Mouse (Mus musculus): ENCODE data around the gene Tut1. TPM values are rescaled to one million over a fixed set of nuclear protein-coding genes. Genes with fewer than 3 reads are reported as not detected.

Gene Tut1
- polyA plus RNA-seq, 1 experiment from 2014 or later = 34.6 TPM

DNA sequence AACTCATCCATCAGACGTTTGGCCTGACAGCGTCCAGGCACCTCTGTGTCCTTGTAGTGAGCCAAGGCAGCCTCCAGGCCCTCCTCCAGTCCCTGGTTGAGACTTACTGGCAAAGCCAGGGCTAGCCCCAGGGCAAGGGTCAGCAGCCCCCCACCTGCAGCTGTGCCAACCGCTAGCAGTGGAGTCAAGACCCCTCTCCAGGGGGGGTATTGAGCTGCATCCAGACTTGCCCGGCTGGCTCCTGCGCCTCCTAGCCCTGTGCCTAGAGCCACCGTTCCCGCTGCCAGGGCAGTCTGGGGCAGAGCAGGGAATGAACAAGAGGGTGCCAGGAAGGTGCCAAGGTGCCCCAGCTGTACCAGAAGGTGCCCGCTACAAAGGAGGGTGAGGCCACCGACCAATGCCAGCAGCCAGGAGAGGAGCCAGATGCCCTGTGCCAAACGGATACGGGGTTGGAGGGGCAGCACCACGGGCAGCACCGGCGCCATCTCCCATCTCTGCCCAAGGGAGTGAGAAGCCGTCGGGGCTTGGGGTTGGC lies 24.9 kb upstream of the Tut1 start:
- ATAC-seq (ENCODE audit: low FRiP score, low read depth) = peak; percentile 31; the same call in 1 of the 2 replicates
- Histone ChIP-seq H3K9me3 (no peaks in the 10 kb centered on the region), H3K9ac (0 out of 2 replicates have a peak overlapping the region, but pooled peaks have one; percentile 72), H3K27me3 (replicated peaks) (no peaks in the 10 kb centered on the region), H3K36me3 (peaks cover 31% of the 10 kb centered on the region), H3K4me1 (peaks cover 20% of the 10 kb centered on the region), H3K4me3 (peak overlapping the region; percentile 59), H3K27ac (no peak overlapping the region), H3K4me2 (replicated peaks) (peak overlapping the region; percentile 84)
- 22% methylated on average over 16 of the region's 16 CpGs for WGBS

DNA sequence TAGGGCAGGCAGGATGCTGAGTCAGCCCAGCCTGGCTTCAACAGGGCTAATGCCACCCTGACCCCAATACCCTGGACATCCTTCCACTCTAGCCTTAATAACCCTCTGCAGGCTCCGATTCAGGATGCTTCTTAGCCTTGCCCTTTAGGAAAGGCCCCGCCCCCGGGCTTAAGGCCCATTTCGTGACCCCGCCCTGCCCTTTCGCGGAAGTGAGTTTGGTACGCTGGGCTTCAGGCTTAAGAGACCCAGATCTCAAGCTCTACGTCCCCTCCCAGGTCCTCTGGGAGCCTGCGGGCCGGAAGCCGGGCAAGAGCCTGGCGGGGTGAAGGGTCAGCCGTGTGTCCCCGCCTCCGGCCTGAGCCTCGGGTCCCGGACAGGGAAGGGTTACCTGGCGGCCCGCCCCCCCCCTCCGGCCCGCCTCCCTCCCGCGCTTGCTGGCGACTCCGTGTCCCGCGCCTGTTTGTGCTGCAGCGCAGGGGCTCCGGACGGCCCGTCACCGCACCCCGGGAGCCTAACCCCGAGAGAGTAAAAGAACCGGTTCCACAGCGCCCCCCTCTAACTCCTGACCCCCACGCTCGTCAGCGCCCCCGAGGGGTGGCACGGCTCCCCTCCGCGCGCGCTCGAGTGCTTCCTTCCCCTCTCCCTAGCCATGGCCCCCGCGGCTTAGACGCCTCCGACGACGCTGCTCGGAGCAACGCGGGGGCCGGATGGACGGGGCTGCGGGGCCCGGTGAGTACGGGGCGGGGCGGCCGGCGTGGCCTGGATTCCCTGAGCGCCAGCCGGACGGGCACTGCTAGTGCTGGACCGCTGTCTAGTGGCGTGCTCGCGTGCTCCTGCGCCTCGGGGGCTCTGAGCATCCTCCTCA lies 24.2 kb upstream of the Tut1 start, which contains the start of the genes Rom1 and Eml3:
Rom1 (minus strand) TSS at position 133 of the 865 bp plus-strand sequence.
Eml3 (plus strand) TSS at position 329 of the 865 bp plus-strand sequence.
- under 1% methylated on average over 70 of the region's 74 CpGs for WGBS
- Histone ChIP-seq H3K36me3 (peaks cover 34% of the 10 kb centered on the region), H3K4me1 (peaks cover 20% of the 10 kb centered on the region), H3K9me3 (no peaks in the 10 kb centered on the region), H3K4me3 (peak within 1 kb of the TSS; percentile 59), H3K27ac (no peak within 1 kb of the TSS), H3K4me2 (replicated peaks) (peak within 1 kb of the TSS; percentile 84), H3K9ac (peak within 1 kb of the TSS; percentile 72), H3K27me3 (replicated peaks) (no peaks in the 10 kb centered on the region)
- peak; percentile 67 for ATAC-seq (ENCODE audit: low FRiP score, low read depth)

DNA sequence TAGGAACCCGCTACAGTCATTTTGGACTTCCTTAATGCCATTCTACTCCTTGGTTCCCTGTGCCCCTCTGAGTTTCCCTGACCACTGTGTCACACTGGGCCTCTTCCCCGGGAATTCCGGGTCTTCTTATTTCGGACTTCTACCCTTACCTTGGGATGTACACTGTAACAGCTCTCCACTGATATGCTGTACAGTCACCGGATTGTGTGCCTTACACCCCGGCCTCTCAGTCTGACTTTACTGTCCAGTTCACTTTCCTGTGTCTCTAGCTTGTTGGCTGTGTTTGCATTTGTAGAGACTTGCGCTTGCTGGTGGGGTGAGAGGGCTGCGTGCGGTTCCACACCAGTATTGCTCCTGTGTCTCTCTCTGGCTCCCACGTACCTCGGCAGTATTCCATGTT lies 23.5 kb upstream of the Tut1 start:
- WGBS = 16% methylated on average over 11 of the region's 11 CpGs
- peak overlapping the region; percentile 84 for H3K4me2 ChIP-seq (replicated peaks)
- H3K9me3 ChIP-seq = no peaks in the 10 kb centered on the region
- H3K9ac ChIP-seq = peak overlapping the region; percentile 72
- peaks cover 20% of the 10 kb centered on the region for H3K4me1 ChIP-seq
- ATAC-seq (ENCODE audit: low FRiP score, low read depth) = peak; percentile 13; the same call in 1 of the 2 replicates
- no peak overlapping the region for H3K27ac ChIP-seq
- peak overlapping the region; percentile 59 for H3K4me3 ChIP-seq
- H3K36me3 ChIP-seq = peaks cover 34% of the 10 kb centered on the region
- no peaks in the 10 kb centered on the region for H3K27me3 ChIP-seq (replicated peaks)

DNA sequence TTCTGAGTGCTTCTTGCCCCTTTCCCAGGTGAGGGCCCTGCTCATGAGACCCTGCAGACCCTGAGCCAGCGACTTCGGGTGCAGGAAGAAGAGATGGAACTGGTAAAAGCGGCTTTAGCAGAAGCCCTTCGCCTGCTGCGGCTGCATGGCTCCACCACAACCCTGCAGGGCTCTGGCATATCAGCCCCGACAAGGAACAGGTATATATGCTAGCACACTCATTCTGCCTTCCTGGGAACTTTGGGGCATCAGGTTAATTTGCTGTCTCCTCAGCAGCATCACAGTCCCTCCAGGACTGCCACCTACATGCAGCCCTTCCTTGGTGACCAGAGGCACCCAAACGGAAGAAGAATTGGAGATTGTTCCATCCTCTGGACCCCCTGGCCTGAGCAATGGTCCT lies 22.9 kb upstream of the Tut1 start:
- ATAC-seq (ENCODE audit: low FRiP score, low read depth) = no peak
- 84% methylated on average over 7 of the region's 7 CpGs for WGBS
- H3K4me2 ChIP-seq (replicated peaks) = peak overlapping the region; percentile 84
- H3K4me1 ChIP-seq = peaks cover 20% of the 10 kb centered on the region
- H3K9ac ChIP-seq = no peak overlapping the region
- H3K36me3 ChIP-seq = peaks cover 29% of the 10 kb centered on the region
- no peaks in the 10 kb centered on the region for H3K9me3 ChIP-seq
- no peaks in the 10 kb centered on the region for H3K27me3 ChIP-seq (replicated peaks)
- no peak overlapping the region for H3K27ac ChIP-seq
- no peak overlapping the region; the same call in 1 of the 2 replicates for H3K4me3 ChIP-seq

DNA sequence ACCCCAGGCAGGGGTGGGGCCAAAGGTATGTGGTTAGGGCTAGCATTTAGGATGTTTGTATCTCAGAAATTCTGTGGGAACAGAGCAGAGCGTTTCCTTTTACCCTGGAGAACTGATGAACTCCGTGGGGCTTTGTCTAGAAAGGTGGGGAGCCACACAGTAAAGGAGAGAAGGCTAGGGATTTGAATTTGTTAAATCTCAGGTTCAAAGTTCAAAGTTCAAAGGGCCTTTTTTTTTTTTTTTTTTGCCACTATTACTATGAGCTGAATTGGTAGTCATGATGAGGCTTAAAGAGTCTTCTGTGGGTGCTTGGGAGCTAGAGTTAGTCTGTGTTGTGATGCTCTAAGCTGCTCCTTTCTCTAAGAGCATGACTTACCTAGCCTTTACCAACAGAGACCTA lies 16.9 kb upstream of the Tut1 start:
- no peak overlapping the region for H3K4me2 ChIP-seq (replicated peaks)
- H3K36me3 ChIP-seq = peaks cover 14% of the 10 kb centered on the region; the same call in 1 of the 2 replicates
- no peaks in the 10 kb centered on the region for H3K9me3 ChIP-seq
- no peak overlapping the region for H3K27ac ChIP-seq
- ATAC-seq (ENCODE audit: low FRiP score, low read depth) = no peak
- H3K4me1 ChIP-seq = peaks cover 11% of the 10 kb centered on the region
- H3K4me3 ChIP-seq = no peak overlapping the region
- 95% methylated on average over 2 of the region's 2 CpGs for WGBS
- no peak overlapping the region for H3K9ac ChIP-seq
- no peaks in the 10 kb centered on the region for H3K27me3 ChIP-seq (replicated peaks)

DNA sequence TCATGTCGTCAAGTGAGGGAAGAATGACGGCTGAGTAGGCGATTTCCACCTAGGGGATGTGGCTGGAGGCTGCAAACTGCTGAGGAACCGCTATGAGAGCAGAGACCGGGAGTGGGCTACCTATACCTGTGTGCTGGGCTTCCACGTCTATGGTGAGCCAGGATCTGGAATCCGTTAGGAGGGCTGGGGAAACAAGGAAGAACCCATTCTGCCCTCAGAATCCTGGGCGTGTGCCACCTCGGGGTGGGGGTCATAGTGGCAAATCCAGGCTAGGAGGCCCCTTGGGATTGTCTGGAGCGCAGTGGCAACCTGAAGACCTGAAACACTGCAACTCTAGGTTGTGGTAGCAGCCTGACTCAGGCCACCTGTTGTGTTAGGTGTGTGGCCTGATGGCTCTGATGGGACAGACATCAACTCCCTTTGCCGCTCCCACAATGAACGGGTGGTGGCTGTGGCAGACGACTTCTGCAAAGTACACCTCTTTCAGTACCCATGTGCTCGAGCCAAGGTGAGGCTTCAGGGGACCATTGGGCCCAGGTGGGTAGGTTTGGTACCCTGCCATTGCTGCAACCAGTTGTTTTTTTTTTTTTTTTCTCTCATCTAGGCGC lies 13.0 kb upstream of the Tut1 start:
- no peaks in the 10 kb centered on the region for H3K27me3 ChIP-seq (replicated peaks)
- no peak for ATAC-seq (ENCODE audit: low FRiP score, low read depth)
- H3K4me3 ChIP-seq = no peak overlapping the region
- peak overlapping the region; percentile 75 for H3K4me2 ChIP-seq (replicated peaks)
- no peak overlapping the region for H3K9ac ChIP-seq
- peaks cover 27% of the 10 kb centered on the region for H3K4me1 ChIP-seq
- no peaks in the 10 kb centered on the region for H3K9me3 ChIP-seq
- 0 out of 2 replicates have a peak overlapping the region, but pooled peaks have one; percentile 96 for H3K27ac ChIP-seq
- WGBS = 77% methylated on average over 15 of the region's 15 CpGs
- H3K36me3 ChIP-seq = peaks cover 15% of the 10 kb centered on the region

DNA sequence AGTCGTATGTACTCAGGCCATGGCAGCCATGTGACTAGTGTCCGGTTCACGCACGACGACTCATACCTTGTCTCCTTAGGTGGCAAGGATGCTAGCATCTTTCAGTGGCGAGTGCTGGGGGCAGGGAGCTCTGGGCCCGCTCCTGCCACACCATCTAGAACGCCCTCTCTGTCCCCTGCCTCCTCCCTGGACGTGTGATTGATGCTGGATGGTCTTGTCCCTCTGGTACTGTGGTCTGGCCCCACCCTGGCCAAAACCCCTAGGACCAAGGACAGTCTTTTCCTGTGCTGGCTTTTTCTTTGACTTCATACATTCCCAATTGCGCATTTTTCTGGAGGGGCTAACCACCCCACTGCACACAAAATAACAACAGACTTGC lies 12.5 kb upstream of the Tut1 start:
- H3K27me3 ChIP-seq (replicated peaks) = no peaks in the 10 kb centered on the region
- H3K4me1 ChIP-seq = peaks cover 27% of the 10 kb centered on the region
- H3K4me3 ChIP-seq = peak overlapping the region; percentile 94
- peak; percentile 46 for ATAC-seq (ENCODE audit: low FRiP score, low read depth)
- H3K27ac ChIP-seq = 0 out of 2 replicates have a peak overlapping the region, but pooled peaks have one; percentile 96
- WGBS = 21% methylated on average over 10 of the region's 10 CpGs
- H3K9ac ChIP-seq = peak overlapping the region; percentile 57
- H3K36me3 ChIP-seq = peaks cover 19% of the 10 kb centered on the region
- no peaks in the 10 kb centered on the region for H3K9me3 ChIP-seq
- peak overlapping the region; percentile 75 for H3K4me2 ChIP-seq (replicated peaks)

DNA sequence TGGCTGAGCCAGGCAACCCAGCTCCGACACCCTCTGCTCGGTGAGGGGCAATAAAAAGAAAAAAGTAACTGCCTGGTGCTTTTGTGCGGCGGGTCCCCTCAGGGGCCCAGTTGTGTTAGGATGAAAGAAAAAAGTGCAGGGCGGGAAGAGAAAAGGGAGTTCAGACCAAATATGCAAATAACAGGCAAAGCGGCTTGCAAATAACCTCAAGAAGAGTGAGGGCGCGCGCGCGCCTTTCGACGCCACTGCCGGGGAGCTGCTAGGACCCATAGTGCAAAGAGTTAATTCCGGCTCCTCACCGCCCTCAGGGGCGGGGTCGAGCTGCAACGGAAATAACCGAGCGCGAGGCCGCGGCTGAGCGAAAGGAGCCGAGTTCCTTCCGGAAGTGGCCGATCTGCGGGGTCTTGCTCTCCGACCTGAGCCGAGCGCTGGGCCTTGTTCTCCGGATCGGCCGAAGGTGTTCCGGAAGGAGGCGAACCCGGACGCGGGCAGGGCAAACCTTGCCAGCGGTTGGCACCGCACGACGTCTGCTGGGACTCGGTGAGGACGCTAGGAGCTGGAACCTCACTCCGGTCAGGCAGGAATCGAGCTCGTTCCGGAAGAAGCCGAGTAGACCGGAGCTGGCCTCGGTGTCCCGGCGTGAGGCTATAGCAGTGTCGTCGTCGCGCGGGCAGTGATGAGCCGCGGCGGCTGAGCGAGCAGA lies 12.0 kb upstream of the Tut1 start, which contains the start of gene Mta2:
Mta2 (plus strand) TSS at position 361 of the 703 bp plus-strand sequence.
- Histone ChIP-seq H3K9me3 (no peaks in the 10 kb centered on the region), H3K4me1 (peaks cover 27% of the 10 kb centered on the region), H3K9ac (peak within 1 kb of the TSS; percentile 99), H3K4me2 (replicated peaks) (peak within 1 kb of the TSS; percentile 75), H3K4me3 (peak within 1 kb of the TSS; percentile 94), H3K27ac (peak within 1 kb of the TSS; percentile 96), H3K27me3 (replicated peaks) (no peaks in the 10 kb centered on the region), H3K36me3 (peaks cover 19% of the 10 kb centered on the region)
- peak; percentile 96 for ATAC-seq (ENCODE audit: low FRiP score, low read depth)
- under 1% methylated on average over 64 of the region's 64 CpGs for WGBS

DNA sequence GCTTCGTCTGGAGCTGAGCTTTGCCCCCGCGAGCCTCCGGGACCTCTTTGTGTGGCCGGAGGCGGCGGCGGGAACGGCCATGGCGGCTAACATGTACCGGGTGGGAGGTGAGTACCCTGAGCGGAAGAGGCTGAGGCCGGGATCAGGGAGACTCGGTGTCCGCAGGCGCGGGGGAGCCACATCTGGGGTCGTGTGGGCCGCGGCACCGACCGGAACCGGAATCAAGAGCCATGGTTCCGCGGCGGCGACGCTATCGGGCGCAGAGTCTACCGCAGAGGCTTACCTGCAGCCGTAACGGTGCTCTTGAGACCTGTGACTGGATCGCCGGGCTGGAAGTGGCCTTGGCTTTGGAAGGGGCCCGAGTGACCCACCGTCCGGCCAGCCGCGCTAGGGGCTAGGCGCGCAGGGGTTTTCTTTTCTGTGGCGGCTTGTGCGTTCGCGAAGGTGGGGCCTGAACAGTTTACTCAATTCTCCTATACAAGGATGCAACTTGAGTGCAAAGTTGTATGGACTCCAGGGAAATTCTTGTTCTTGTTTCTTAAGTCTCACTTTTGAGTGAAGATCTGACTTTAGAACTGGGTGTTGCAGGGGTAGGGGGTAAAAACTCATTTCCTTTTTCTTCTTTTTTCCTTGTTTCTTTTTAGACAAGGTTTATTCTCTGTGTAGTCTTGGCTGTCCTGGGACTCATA lies 11.2 kb upstream of the Tut1 start:
- H3K4me1 ChIP-seq = peaks cover 27% of the 10 kb centered on the region
- no peaks in the 10 kb centered on the region for H3K9me3 ChIP-seq
- H3K36me3 ChIP-seq = peaks cover 25% of the 10 kb centered on the region
- no peaks in the 10 kb centered on the region for H3K27me3 ChIP-seq (replicated peaks)
- under 1% methylated on average over 46 of the region's 46 CpGs for WGBS
- peak overlapping the region; percentile 94 for H3K4me3 ChIP-seq
- peak overlapping the region; percentile 99 for H3K9ac ChIP-seq
- peak overlapping the region; percentile 75 for H3K4me2 ChIP-seq (replicated peaks)
- peak; percentile 72 for ATAC-seq (ENCODE audit: low FRiP score, low read depth)
- H3K27ac ChIP-seq = peak overlapping the region; percentile 96

DNA sequence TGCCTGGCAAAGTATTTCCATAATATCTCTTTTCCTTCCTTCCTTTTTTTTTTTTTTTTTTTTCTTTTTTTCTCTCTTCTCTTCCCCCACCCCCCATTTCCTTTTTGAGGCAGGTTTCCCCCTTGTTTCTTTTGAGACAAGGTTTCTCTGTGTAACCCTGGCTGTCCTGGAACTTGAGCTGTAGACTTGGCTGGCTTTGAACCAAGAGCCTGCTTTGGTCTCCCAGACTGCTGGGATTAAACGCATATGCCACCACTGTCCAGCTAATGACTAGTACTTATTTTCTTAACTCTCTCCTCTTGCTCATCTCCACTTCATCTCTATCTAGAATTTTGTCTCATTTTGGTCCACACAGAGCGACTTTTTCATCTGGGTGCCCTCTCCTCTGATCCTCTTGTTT lies 10.6 kb upstream of the Tut1 start:
- Histone ChIP-seq H3K4me2 (replicated peaks) (peak overlapping the region; percentile 75), H3K4me3 (peak overlapping the region; percentile 94), H3K27me3 (replicated peaks) (no peaks in the 10 kb centered on the region), H3K4me1 (peaks cover 27% of the 10 kb centered on the region), H3K27ac (no peak overlapping the region), H3K36me3 (peaks cover 31% of the 10 kb centered on the region), H3K9me3 (no peaks in the 10 kb centered on the region), H3K9ac (peak overlapping the region; percentile 99)
- 80% methylated on average over 2 of the region's 2 CpGs for WGBS
- ATAC-seq (ENCODE audit: low FRiP score, low read depth) = no peak

DNA sequence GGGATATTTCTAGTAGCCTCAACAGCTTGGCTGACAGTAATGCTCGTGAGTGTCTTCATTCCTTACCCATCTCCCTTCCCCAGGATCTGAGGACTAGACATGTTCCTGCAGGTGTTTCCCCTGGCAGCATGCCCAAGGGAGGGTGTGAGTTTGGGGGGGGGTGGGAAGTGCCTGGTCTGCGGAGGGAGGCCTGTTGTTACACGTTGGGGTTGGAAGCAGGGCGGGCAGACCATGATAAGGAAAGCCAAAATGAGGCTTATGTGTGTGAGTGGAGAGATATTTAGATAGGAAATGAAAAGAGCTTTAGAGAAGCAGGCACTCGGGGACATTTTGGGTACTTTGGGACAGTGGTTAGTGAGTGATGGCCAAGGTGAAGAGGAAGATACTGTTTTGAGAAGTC lies 9.6 kb upstream of the Tut1 start:
- Histone ChIP-seq H3K4me3 (no peak overlapping the region), H3K27me3 (replicated peaks) (no peaks in the 10 kb centered on the region), H3K27ac (no peak overlapping the region), H3K4me2 (replicated peaks) (peak overlapping the region; percentile 41), H3K9me3 (no peaks in the 10 kb centered on the region), H3K36me3 (peaks cover 42% of the 10 kb centered on the region), H3K9ac (peak overlapping the region; percentile 26; the same call in 1 of the 2 replicates), H3K4me1 (peaks cover 27% of the 10 kb centered on the region)
- no peak for ATAC-seq (ENCODE audit: low FRiP score, low read depth)
- 76% methylated on average over 5 of the region's 5 CpGs for WGBS
